Mouse (Mus musculus): ENCODE measurements around the gene Pjvk. TPM values are rescaled to one million over a fixed set of nuclear protein-coding genes. Genes with fewer than 3 reads are reported as not detected.

Pjvk gene
- polyA plus RNA-seq, 1 experiment from 2014 or later = 0.31 TPM

DNA sequence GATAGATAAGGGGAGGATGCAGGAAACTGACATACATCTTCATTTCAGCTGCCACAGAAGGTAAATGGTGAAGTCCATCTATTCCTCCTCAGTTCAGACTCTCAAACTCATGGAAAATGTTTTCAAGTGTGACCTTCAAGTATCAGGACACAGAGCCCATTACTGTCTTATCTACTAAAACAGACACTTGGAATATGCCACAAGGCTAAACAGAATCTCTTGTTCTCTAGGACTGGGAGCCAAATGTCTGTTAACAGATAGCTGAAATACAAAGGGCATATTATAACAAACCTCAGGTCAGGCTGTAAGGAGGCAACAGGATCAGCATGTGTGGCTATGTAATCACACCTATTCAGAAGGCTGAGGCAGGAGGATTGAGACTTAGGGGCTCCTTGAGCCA, 4.5 kb upstream of the Pjvk start:
- TF ChIP-seq CTCF (IDR thresholded peaks at IDR 0.05; ENCODE audit: low read depth) = no peak
- Histone ChIP-seq H3K9ac (ENCODE audit: low read depth, low read length) (no peak overlapping the region), H3K27me3 (replicated peaks; ENCODE audit: control insufficient read depth, insufficient read depth, low read length) (no peaks in the 10 kb centered on the region), H3K4me3 (ENCODE audit: low read depth, low read length) (no peak overlapping the region), H3K27ac (ENCODE audit: low read depth, low read length) (no peak overlapping the region), H3K4me1 (replicated peaks; ENCODE audit: control insufficient read depth, insufficient read depth, low read length) (peaks cover 3% of the 10 kb centered on the region), H3K4me2 (replicated peaks; ENCODE audit: low read depth) (no peak overlapping the region), H3K36me3 (ENCODE audit: control insufficient read depth, insufficient read depth) (peaks cover 17% of the 10 kb centered on the region), H3K9me3 (ENCODE audit: control insufficient read depth) (no peaks in the 10 kb centered on the region)
- no peak for ATAC-seq

DNA sequence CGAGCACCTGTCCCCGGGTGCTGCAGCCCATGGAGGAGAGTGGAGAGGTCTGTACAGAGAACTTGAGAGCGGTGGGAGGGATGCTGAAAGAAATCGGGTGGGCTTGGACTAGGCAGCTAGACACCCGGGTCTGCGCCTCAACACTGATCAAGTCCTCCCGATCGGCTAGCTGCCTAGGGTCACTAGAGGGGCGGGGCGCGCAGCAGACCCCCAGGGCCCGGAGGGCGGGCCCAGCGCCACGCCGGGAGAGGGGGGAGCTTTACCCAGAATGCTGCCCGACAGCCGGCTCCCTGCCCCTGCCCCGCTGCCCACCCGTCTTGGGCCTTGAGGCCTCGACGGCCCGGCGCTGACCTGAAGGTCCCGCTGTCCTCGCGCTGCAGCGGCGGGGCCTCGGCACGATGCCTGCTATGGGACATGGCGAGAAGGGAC, 821 bp upstream of the Pjvk start:
- peak overlapping the region; percentile 77 for H3K27ac ChIP-seq (ENCODE audit: low read depth, low read length)
- under 1% methylated on average over 28 of the region's 32 CpGs for WGBS
- H3K4me2 ChIP-seq (replicated peaks; ENCODE audit: low read depth) = peak overlapping the region; percentile 95
- no peak for TF ChIP-seq CTCF (IDR thresholded peaks at IDR 0.05; ENCODE audit: low read depth)
- peaks cover 3% of the 10 kb centered on the region for H3K4me1 ChIP-seq (replicated peaks; ENCODE audit: control insufficient read depth, insufficient read depth, low read length)
- no peaks in the 10 kb centered on the region for H3K9me3 ChIP-seq (ENCODE audit: control insufficient read depth)
- H3K4me3 ChIP-seq (ENCODE audit: low read depth, low read length) = peak overlapping the region; percentile 80
- H3K27me3 ChIP-seq (replicated peaks; ENCODE audit: control insufficient read depth, insufficient read depth, low read length) = no peaks in the 10 kb centered on the region
- ATAC-seq = peak; percentile 42
- H3K36me3 ChIP-seq (ENCODE audit: control insufficient read depth, insufficient read depth) = peaks cover 2% of the 10 kb centered on the region; the same call in 1 of the 2 replicates
- H3K9ac ChIP-seq (ENCODE audit: low read depth, low read length) = peak overlapping the region; percentile 58

DNA sequence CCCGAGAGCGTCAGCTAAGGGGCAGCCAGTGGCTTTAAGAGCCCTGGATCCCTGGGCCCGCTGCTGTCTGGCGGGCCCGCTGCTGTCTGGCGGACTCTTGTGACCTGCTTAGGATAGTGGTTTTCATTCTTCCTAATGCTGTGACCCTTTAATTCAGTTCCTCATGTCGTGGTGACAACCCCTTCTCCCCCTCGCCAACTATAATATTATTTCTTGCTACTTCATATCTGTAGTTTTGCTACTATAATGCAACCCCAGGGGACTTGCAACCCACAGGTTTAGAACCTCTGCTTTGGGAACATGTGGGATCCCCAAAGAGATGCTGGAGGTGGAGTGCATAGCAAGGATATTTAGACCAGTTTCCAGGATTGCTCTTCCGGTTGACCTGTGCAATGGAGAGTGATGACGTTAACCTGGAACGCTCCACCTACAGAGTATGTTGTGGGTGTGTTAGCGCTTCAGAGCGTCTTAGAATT, 428 bp downstream of the Pjvk start:
- no peaks in the 10 kb centered on the region for H3K36me3 ChIP-seq (ENCODE audit: control insufficient read depth, insufficient read depth)
- peaks cover 3% of the 10 kb centered on the region for H3K4me1 ChIP-seq (replicated peaks; ENCODE audit: control insufficient read depth, insufficient read depth, low read length)
- peak overlapping the region; percentile 95 for H3K4me2 ChIP-seq (replicated peaks; ENCODE audit: low read depth)
- no peak for ATAC-seq
- peak overlapping the region; percentile 77 for H3K27ac ChIP-seq (ENCODE audit: low read depth, low read length)
- no peak for TF ChIP-seq CTCF (IDR thresholded peaks at IDR 0.05; ENCODE audit: low read depth)
- H3K9me3 ChIP-seq (ENCODE audit: control insufficient read depth) = no peaks in the 10 kb centered on the region
- peak overlapping the region; percentile 58 for H3K9ac ChIP-seq (ENCODE audit: low read depth, low read length)
- peak overlapping the region; percentile 80 for H3K4me3 ChIP-seq (ENCODE audit: low read depth, low read length)
- 23% methylated on average over 13 of the region's 13 CpGs for WGBS
- no peaks in the 10 kb centered on the region for H3K27me3 ChIP-seq (replicated peaks; ENCODE audit: control insufficient read depth, insufficient read depth, low read length)

DNA sequence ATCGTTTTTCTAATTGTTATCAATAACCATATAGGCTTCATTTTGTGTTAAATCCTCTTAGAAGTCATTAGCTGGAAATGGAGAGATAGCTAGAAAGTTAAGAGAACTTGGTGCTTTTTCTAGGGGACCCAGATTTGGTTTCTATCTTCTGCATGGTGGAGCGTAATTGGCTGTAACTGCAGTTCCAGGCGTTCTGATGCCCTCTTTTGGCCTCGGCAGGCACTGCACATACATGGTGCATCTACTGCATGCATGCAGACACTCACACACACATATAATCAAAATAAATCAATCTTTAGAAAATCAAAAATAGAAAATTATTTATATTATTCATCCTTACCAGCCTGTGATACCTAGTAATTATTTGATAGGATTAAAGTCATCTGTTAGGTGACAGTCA, 4.8 kb downstream of the Pjvk start:
- H3K4me3 ChIP-seq (ENCODE audit: low read depth, low read length) = no peak overlapping the region
- ATAC-seq = no peak
- no peak overlapping the region for H3K4me2 ChIP-seq (replicated peaks; ENCODE audit: low read depth)
- no peaks in the 10 kb centered on the region; the same call in 1 of the 2 replicates for H3K4me1 ChIP-seq (replicated peaks; ENCODE audit: control insufficient read depth, insufficient read depth, low read length)
- no peaks in the 10 kb centered on the region for H3K9me3 ChIP-seq (ENCODE audit: control insufficient read depth)
- TF ChIP-seq CTCF (IDR thresholded peaks at IDR 0.05; ENCODE audit: low read depth) = 0 out of 2 replicates have a peak, but pooled peaks have one; percentile 21
- H3K27me3 ChIP-seq (replicated peaks; ENCODE audit: control insufficient read depth, insufficient read depth, low read length) = no peaks in the 10 kb centered on the region
- no peak overlapping the region for H3K27ac ChIP-seq (ENCODE audit: low read depth, low read length)
- no peak overlapping the region for H3K9ac ChIP-seq (ENCODE audit: low read depth, low read length)
- no peaks in the 10 kb centered on the region for H3K36me3 ChIP-seq (ENCODE audit: control insufficient read depth, insufficient read depth)
- WGBS = 95% methylated on average over 4 of the region's 4 CpGs

DNA sequence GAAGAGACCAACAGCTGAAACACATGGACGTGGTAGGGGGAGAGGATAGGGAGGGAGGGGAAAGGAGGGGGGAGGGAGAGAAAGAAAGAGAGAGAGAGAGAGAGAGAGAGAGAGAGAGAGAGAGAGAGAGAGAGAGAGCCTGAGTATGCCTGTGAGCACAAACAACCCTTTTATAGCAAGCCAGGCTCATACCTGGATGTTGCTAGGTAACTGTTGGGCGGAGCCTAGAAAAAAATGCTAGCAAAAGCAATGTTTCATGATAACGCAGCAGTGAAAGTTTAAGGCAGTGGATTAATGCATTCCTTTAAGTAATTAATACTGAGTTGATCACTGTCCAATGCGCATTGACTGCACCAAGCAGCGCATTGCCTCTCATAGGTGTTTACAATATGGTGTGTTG, 6.4 kb downstream of the Pjvk start:
- no peak for TF ChIP-seq CTCF (IDR thresholded peaks at IDR 0.05; ENCODE audit: low read depth)
- 43% methylated on average over 5 of the region's 5 CpGs for WGBS
- no peaks in the 10 kb centered on the region for H3K9me3 ChIP-seq (ENCODE audit: control insufficient read depth)
- no peak overlapping the region for H3K4me2 ChIP-seq (replicated peaks; ENCODE audit: low read depth)
- no peak overlapping the region for H3K27ac ChIP-seq (ENCODE audit: low read depth, low read length)
- H3K4me3 ChIP-seq (ENCODE audit: low read depth, low read length) = no peak overlapping the region
- no peaks in the 10 kb centered on the region for H3K36me3 ChIP-seq (ENCODE audit: control insufficient read depth, insufficient read depth)
- ATAC-seq = peak; percentile 60; the same call in 1 of the 2 replicates
- H3K9ac ChIP-seq (ENCODE audit: low read depth, low read length) = no peak overlapping the region
- H3K27me3 ChIP-seq (replicated peaks; ENCODE audit: control insufficient read depth, insufficient read depth, low read length) = no peaks in the 10 kb centered on the region
- H3K4me1 ChIP-seq (replicated peaks; ENCODE audit: control insufficient read depth, insufficient read depth, low read length) = no peaks in the 10 kb centered on the region

DNA sequence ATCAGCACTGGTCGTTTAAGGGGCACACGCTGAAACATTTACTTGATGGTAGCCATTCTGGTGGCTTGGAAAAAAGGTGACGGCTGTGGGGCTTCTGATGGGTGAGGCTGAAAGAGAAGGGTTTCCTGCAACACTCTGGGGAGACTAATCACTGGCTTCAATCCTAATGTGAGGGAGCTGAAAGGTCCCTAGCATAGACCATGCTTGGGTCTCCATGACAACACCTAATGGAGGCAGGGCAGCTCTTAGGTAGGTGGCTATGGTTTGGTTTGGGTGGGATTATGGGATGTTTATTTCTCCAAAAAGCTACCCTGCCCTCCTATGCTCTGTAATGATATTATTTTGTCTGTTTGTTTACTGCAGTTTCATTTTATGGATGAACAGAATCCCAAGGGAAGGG, 7.2 kb downstream of the Pjvk start:
- 73% methylated on average over 3 of the region's 3 CpGs for WGBS
- ATAC-seq = no peak

DNA sequence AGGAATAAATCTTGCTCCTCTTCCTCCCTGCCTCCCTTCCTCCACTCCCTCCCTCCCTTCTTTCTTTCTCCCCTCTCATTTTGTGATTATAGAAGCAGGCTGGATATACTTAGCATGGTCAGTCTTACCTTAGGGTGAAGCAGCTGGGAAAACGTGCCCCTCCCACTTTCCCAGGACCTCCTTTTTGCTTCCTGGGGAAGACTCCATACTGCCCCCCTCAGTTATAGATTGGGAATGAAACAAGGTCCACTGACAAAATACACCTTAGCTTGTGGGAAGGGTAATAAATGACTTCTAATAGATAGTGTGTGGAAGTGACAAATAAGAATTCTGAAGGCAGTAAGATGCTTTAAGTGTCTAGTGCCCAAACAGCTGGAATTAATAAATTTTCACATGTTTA, 7.7 kb downstream of the Pjvk start:
- WGBS = 6% methylated on average over 1 of the region's 1 CpGs
- Histone ChIP-seq H3K27ac (ENCODE audit: low read depth, low read length) (no peak overlapping the region), H3K4me3 (ENCODE audit: low read depth, low read length) (no peak overlapping the region), H3K4me2 (replicated peaks; ENCODE audit: low read depth) (no peak overlapping the region), H3K9me3 (ENCODE audit: control insufficient read depth) (no peaks in the 10 kb centered on the region), H3K4me1 (replicated peaks; ENCODE audit: control insufficient read depth, insufficient read depth, low read length) (no peaks in the 10 kb centered on the region), H3K9ac (ENCODE audit: low read depth, low read length) (no peak overlapping the region), H3K36me3 (ENCODE audit: control insufficient read depth, insufficient read depth) (no peaks in the 10 kb centered on the region), H3K27me3 (replicated peaks; ENCODE audit: control insufficient read depth, insufficient read depth, low read length) (no peaks in the 10 kb centered on the region)
- no peak for ATAC-seq
- peak; percentile 64 for TF ChIP-seq CTCF (IDR thresholded peaks at IDR 0.05; ENCODE audit: low read depth)

More for the DNA sequence above, 7.2 kb downstream of the Pjvk start:
- no peaks in the 10 kb centered on the region for H3K4me1 ChIP-seq (replicated peaks; ENCODE audit: control insufficient read depth, insufficient read depth, low read length)
- H3K36me3 ChIP-seq (ENCODE audit: control insufficient read depth, insufficient read depth) = no peaks in the 10 kb centered on the region
- no peak overlapping the region for H3K4me2 ChIP-seq (replicated peaks; ENCODE audit: low read depth)
- TF ChIP-seq CTCF (IDR thresholded peaks at IDR 0.05; ENCODE audit: low read depth) = no peak
- H3K4me3 ChIP-seq (ENCODE audit: low read depth, low read length) = no peak overlapping the region
- no peaks in the 10 kb centered on the region for H3K27me3 ChIP-seq (replicated peaks; ENCODE audit: control insufficient read depth, insufficient read depth, low read length)
- H3K9me3 ChIP-seq (ENCODE audit: control insufficient read depth) = no peaks in the 10 kb centered on the region
- H3K9ac ChIP-seq (ENCODE audit: low read depth, low read length) = no peak overlapping the region
- no peak overlapping the region for H3K27ac ChIP-seq (ENCODE audit: low read depth, low read length)

Measured in intestine, postnatal 0 days (tissue).